Mouse (Mus musculus): ENCODE results near the gene Ptprn2. TPM values are rescaled to one million over a fixed set of nuclear protein-coding genes. Genes with fewer than 3 reads are reported as not detected.

Ptprn2 gene
- polyA plus RNA-seq, 1 experiment, result 1.2 TPM

- H3K36me3 ChIP-seq (ENCODE audit: control insufficient read depth, insufficient read depth, low read length), result no peaks in the 10 kb centered on the region
- DNase-seq, result no peak
- WGBS, result 88% methylated on average over 8 of the region's 8 CpGs
- no peak overlapping the region for H3K27ac ChIP-seq (ENCODE audit: control insufficient read depth, insufficient read depth, low read length)
- no peaks in the 10 kb centered on the region for H3K27me3 ChIP-seq (ENCODE audit: control insufficient read depth, insufficient read depth, low read length)
- H3K4me1 ChIP-seq (replicated peaks; ENCODE audit: control insufficient read depth, insufficient read depth, low read length), result no peaks in the 10 kb centered on the region
- TF ChIP-seq POLR2A (IDR thresholded peaks at IDR 0.05; ENCODE audit: control insufficient read depth, extremely low read depth, insufficient read depth, low read length, poor library complexity) (no peak), CTCF (IDR thresholded peaks at IDR 0.05; ENCODE audit: borderline replicate concordance, control insufficient read depth, extremely low read depth, insufficient read depth, low read length, poor library complexity) (no peak)
- no peak overlapping the region for H3K4me3 ChIP-seq (ENCODE audit: control insufficient read depth, insufficient read depth, low read length)
These were observed 95.5 kb downstream of the Ptprn2 start for GRCm38 (mm10) chr12:116580827-116581544.

GRCm38 (mm10) chr12:116581864-116582263 lies 96.3 kb downstream of the Ptprn2 start:
- Histone ChIP-seq H3K36me3 (ENCODE audit: control insufficient read depth, insufficient read depth, low read length) (no peaks in the 10 kb centered on the region), H3K4me3 (ENCODE audit: control insufficient read depth, insufficient read depth, low read length) (no peak overlapping the region), H3K4me1 (replicated peaks; ENCODE audit: control insufficient read depth, insufficient read depth, low read length) (no peaks in the 10 kb centered on the region), H3K27me3 (ENCODE audit: control insufficient read depth, insufficient read depth, low read length) (no peaks in the 10 kb centered on the region), H3K27ac (ENCODE audit: control insufficient read depth, insufficient read depth, low read length) (no peak overlapping the region)
- DNase-seq, result no peak
- no peak for TF ChIP-seq CTCF (IDR thresholded peaks at IDR 0.05; ENCODE audit: borderline replicate concordance, control insufficient read depth, extremely low read depth, insufficient read depth, low read length, poor library complexity)
- TF ChIP-seq POLR2A (IDR thresholded peaks at IDR 0.05; ENCODE audit: control insufficient read depth, extremely low read depth, insufficient read depth, low read length, poor library complexity), result no peak

- Histone ChIP-seq H3K27me3 (ENCODE audit: control insufficient read depth, insufficient read depth, low read length) (no peaks in the 10 kb centered on the region), H3K4me1 (replicated peaks; ENCODE audit: control insufficient read depth, insufficient read depth, low read length) (no peaks in the 10 kb centered on the region), H3K27ac (ENCODE audit: control insufficient read depth, insufficient read depth, low read length) (no peak overlapping the region), H3K36me3 (ENCODE audit: control insufficient read depth, insufficient read depth, low read length) (no peaks in the 10 kb centered on the region), H3K4me3 (ENCODE audit: control insufficient read depth, insufficient read depth, low read length) (no peak overlapping the region)
- no peak for DNase-seq
- TF ChIP-seq CTCF (IDR thresholded peaks at IDR 0.05; ENCODE audit: borderline replicate concordance, control insufficient read depth, extremely low read depth, insufficient read depth, low read length, poor library complexity), result no peak
- no peak for TF ChIP-seq POLR2A (IDR thresholded peaks at IDR 0.05; ENCODE audit: control insufficient read depth, extremely low read depth, insufficient read depth, low read length, poor library complexity)
- 54% methylated on average over 4 of the region's 4 CpGs for WGBS
These were observed 97.3 kb downstream of the Ptprn2 start for GRCm38 (mm10) chr12:116582829-116583228.

- TF ChIP-seq POLR2A (IDR thresholded peaks at IDR 0.05; ENCODE audit: control insufficient read depth, extremely low read depth, insufficient read depth, low read length, poor library complexity) (no peak), CTCF (IDR thresholded peaks at IDR 0.05; ENCODE audit: borderline replicate concordance, control insufficient read depth, extremely low read depth, insufficient read depth, low read length, poor library complexity) (no peak)
- WGBS, result 63% methylated on average over 5 of the region's 5 CpGs
These were observed 99.5 kb downstream of the Ptprn2 start for GRCm38 (mm10) chr12:116585001-116585400.

GRCm38 (mm10) chr12:116586167-116586566 lies 100.6 kb downstream of the Ptprn2 start:
- TF ChIP-seq POLR2A (IDR thresholded peaks at IDR 0.05; ENCODE audit: control insufficient read depth, extremely low read depth, insufficient read depth, low read length, poor library complexity) (no peak), CTCF (IDR thresholded peaks at IDR 0.05; ENCODE audit: borderline replicate concordance, control insufficient read depth, extremely low read depth, insufficient read depth, low read length, poor library complexity) (no peak)
- WGBS, result 99% methylated on average over 2 of the region's 2 CpGs
- no peaks in the 10 kb centered on the region for H3K27me3 ChIP-seq (ENCODE audit: control insufficient read depth, insufficient read depth, low read length)
- no peaks in the 10 kb centered on the region for H3K36me3 ChIP-seq (ENCODE audit: control insufficient read depth, insufficient read depth, low read length)
- no peak overlapping the region for H3K4me3 ChIP-seq (ENCODE audit: control insufficient read depth, insufficient read depth, low read length)
- H3K4me1 ChIP-seq (replicated peaks; ENCODE audit: control insufficient read depth, insufficient read depth, low read length), result no peaks in the 10 kb centered on the region
- no peak overlapping the region for H3K27ac ChIP-seq (ENCODE audit: control insufficient read depth, insufficient read depth, low read length)
- no peak for DNase-seq

More at GRCm38 (mm10) chr12:116585001-116585400, 99.5 kb downstream of the Ptprn2 start:
- no peaks in the 10 kb centered on the region for H3K27me3 ChIP-seq (ENCODE audit: control insufficient read depth, insufficient read depth, low read length)
- no peak for DNase-seq
- H3K27ac ChIP-seq (ENCODE audit: control insufficient read depth, insufficient read depth, low read length), result no peak overlapping the region
- no peaks in the 10 kb centered on the region for H3K36me3 ChIP-seq (ENCODE audit: control insufficient read depth, insufficient read depth, low read length)
- H3K4me1 ChIP-seq (replicated peaks; ENCODE audit: control insufficient read depth, insufficient read depth, low read length), result no peaks in the 10 kb centered on the region
- no peak overlapping the region for H3K4me3 ChIP-seq (ENCODE audit: control insufficient read depth, insufficient read depth, low read length)

GRCm38 (mm10) chr12:116587548-116587947 lies 102.0 kb downstream of the Ptprn2 start:
- no peaks in the 10 kb centered on the region for H3K27me3 ChIP-seq (ENCODE audit: control insufficient read depth, insufficient read depth, low read length)
- no peak overlapping the region for H3K4me3 ChIP-seq (ENCODE audit: control insufficient read depth, insufficient read depth, low read length)
- no peaks in the 10 kb centered on the region for H3K4me1 ChIP-seq (replicated peaks; ENCODE audit: control insufficient read depth, insufficient read depth, low read length)
- DNase-seq, result no peak
- 82% methylated on average over 3 of the region's 3 CpGs for WGBS
- H3K36me3 ChIP-seq (ENCODE audit: control insufficient read depth, insufficient read depth, low read length), result no peaks in the 10 kb centered on the region
- TF ChIP-seq CTCF (IDR thresholded peaks at IDR 0.05; ENCODE audit: borderline replicate concordance, control insufficient read depth, extremely low read depth, insufficient read depth, low read length, poor library complexity) (no peak), POLR2A (IDR thresholded peaks at IDR 0.05; ENCODE audit: control insufficient read depth, extremely low read depth, insufficient read depth, low read length, poor library complexity) (no peak)
- no peak overlapping the region for H3K27ac ChIP-seq (ENCODE audit: control insufficient read depth, insufficient read depth, low read length)
